Mouse (Mus musculus) brain, embryonic 18.5 days (tissue): ENCODE results near the gene Rps26.

ENCODE experiments used
- DNase-seq: peaks from one replicate; pipeline ENCODE4 v3.0.0-alpha.2; 2012; ENCODE audit warnings: low read depth, low spot score

Rps26 gene

GRCm38 (mm10) chr10:128606483-128606882 lies 20.1 kb downstream of the Rps26 start:
- DNase-seq: no peak

DNA sequence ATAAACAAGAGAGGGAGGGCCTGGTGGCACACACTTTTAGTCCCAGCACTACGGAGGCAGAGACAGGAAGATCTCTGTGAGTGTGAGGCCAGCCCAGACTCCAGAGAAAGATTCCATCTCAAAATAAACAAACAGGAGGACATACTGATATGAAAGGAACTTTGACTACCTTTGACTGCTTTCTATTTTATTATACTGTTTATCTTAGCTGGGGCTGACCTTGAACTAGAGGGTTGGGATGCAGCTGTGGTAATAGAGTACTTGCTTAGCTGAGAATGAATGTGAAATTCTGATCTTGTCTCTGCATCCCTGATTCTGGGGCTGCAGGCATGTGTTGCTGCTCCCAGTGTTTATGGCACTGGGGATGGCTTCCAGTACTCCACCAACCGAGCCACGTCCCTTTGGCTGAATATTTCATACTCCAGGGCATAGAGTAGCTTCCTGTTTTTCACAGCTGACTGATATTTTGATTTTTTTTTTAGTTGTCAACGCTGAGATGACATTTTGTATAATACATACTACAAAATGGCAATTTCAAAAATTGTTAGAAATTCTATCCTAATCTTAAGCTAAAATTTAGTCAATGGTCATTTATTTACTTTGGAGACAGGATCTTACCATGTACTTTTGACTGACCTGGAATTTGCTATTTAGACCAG lies 23.9 kb downstream of the Rps26 start:
- no peak for DNase-seq

- DNase-seq: no peak
Observed at GRCm38 (mm10) chr10:128601499-128601898, 25.0 kb downstream of the Rps26 start.

DNA sequence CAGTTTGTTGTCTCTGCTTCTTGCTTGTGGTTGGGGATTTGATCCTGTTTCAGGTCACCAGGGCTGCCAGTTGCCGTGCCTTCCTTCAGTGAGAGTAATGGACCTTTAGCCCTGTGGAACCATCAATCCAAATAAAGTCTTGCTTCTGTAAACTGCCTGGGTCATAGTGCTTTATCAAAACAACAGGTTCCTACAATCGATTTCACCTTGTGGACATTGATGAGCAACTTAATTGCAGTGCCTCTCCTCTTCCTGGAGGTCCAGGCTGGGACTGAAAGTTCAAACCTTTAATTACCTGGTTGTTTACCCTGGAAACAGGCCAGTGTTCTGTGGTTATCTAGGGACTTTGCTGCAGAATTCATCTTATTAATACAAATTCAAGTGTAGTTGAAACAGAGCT lies 28.1 kb downstream of the Rps26 start:
- no peak for DNase-seq

DNA sequence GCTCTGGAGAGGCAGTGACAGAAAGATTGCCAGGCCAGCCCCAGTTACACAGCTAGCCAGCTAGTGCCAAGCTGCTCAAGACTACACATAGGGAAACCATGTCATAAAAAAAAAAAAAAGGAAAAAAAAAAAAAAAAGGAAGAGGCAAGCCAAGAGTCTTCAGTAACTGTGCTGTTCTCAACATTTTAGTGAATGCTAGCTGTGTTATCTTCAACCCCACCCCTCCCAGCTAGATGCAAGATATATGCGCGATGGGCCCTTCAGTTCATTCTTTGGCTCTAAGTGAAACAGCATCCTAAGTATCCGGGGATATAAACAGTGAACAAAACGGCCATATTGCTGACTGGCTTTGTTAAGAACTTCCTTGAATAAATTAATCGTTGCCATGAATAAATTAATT lies 33.8 kb downstream of the Rps26 start:
- no peak for DNase-seq

- DNase-seq: no peak
Observed at GRCm38 (mm10) chr10:128591436-128591835, 35.1 kb downstream of the Rps26 start.

DNA sequence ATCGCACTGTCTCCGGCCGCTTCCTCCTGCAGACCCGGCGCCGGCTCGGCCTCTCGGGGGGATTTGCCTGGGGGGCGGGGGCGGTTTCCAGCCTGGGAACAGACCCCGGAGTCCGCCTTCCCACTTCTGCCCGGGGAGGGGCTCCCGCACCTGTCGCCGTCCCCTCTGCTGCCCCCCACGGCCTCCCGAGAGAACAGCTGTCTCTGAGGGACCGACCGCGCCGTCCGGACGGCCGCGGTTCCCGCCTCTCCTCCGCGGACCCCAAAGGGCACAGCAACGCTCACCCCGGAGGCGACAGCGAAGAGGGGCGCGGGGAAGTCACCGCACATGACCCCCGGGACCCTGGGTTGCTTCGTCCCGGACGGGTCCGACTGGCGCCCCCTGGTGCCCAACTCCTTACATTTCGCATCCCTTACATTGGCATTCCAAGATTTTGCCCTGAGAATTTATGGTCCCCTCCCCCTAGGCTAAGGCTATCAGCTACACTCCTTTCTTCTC lies 36.3 kb downstream of the Rps26 start:
- no peak for DNase-seq

- DNase-seq: no peak
Observed at GRCm38 (mm10) chr10:128589464-128590192, 36.9 kb downstream of the Rps26 start, which contains the start of gene Erbb3. Erbb3 (minus strand) TSS chr10:128589652.

GRCm38 (mm10) chr10:128588775-128589463 lies 37.6 kb downstream of the Rps26 start:
- DNase-seq: no peak

DNA sequence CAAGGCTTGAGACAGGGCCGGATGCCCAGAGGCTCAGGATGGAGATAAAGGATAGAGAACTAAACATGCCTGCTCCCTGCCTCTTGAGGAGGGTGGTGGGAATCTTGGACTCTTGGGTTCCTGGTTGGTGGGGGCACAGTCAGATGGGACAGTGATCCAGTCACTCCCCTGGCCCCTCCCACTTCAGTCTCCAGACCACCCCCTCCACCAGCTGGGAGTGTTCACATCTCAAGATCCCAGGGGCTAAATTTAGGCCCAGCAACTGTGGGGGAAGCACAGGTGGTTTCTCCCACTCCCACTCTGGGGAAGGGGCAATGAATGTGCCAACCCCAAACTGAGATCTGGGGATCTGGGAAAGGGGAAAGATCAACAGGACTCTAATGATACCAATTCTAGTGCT lies 38.4 kb downstream of the Rps26 start:
- no peak for DNase-seq

DNA sequence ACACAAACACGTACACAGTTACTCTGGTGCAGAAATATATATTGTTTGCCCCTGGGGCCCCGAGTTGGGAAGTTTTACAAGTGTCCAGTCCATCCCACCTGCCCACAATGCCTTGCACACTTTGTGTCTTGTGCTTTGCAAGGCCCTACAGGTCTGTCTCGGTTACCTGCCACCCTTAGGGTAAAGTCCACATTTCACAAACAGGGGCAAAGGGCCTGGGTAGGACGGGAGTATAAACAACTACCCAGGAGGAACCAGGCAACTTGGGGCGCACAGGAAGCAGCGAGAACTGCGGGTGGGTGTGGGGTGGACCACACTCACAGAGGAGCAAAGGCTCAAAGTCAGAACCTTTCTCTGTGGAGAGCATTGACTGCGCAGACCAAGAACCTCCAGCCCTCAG lies 38.9 kb downstream of the Rps26 start:
- DNase-seq: no peak

GRCm38 (mm10) chr10:128587120-128587519 lies 39.4 kb downstream of the Rps26 start:
- no peak for DNase-seq

- no peak for DNase-seq
Observed at GRCm38 (mm10) chr10:128586546-128586945, 40.0 kb downstream of the Rps26 start.

GRCm38 (mm10) chr10:128584386-128584785 lies 42.2 kb downstream of the Rps26 start:
- DNase-seq: no peak

DNA sequence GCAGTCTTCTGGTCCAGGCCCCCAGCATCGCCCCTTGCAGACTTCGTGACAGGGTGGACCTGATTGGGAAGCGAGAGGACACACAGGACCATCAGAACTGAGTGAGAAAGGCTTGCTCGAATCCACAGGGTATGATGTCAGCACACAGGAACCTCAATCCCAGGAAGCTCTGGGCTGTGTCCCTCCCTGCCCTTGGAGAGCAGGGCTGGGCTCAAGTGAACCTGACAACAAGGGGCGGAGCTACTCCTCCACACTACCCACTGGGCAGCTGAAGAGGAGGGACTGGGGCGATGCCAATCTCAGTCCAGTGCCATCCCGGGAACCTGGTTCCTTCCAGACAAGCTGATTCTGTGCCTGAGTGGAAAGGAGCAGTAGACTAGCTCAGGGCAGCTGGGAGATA lies 42.9 kb downstream of the Rps26 start:
- DNase-seq: no peak

DNA sequence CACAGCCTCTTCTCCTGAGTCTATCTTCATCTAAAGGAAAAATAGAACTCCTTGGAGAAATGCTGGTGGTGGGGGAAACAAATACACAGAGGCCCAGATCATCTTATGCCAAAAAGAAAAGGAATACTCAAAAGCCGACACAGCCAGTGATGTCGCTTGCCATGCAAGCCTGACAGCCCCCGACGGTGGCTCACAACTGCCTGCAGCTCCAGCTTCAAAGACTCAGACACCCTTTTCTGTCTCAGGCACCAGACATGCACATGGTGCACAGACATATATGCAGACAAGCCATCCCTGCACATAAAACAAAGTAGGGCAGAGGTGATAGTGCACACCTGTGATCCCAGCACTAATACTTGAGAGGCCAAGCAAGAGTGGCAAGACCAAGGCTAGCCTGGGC lies 46.8 kb downstream of the Rps26 start:
- no peak for DNase-seq

GRCm38 (mm10) chr10:128579298-128579697 lies 47.2 kb downstream of the Rps26 start:
- no peak for DNase-seq

- no peak for DNase-seq
Observed at GRCm38 (mm10) chr10:128578330-128578729, 48.2 kb downstream of the Rps26 start.

GRCm38 (mm10) chr10:128575063-128575462 lies 51.5 kb downstream of the Rps26 start:
- DNase-seq: no peak
